ENCODE assay signal across 16 mouse cellular contexts in genomic region chr8:125027211-125027610, GRCm38 (mm10). TPM values are rescaled to one million over a fixed set of nuclear protein-coding genes. Genes with fewer than 3 reads are reported as not detected.
A peak's percentile ranks its signal among the peaks of the same experiment; 100 is the strongest.
DNase-seq lines count a peak whose midpoint lies in the region; ATAC-seq and TF ChIP-seq lines count a peak whose summit lies in the region.
"Had no signal": no experiment of that assay in that cellular context is flagged by ENCODE, and none has a peak within 500 bp of the region (broad histone marks: within the 10 kb centered on the region; RNA-seq: fewer than 3 reads in every experiment).

No protein-coding gene starts in this region.

- intact Hi-C loops in left cerebral cortex, adult 2 months (cut with DNase I) = no loop called here

- peak overlapping the region; percentile 47; the same call in 1 of the 2 replicates for H3K27ac ChIP-seq in left cerebral cortex, adult 2 months
- H3K27ac ChIP-seq: forebrain, embryonic 10.5 days; heart, embryonic 13.5 days; liver, embryonic 13.5 days had no signal

- H3K4me3 ChIP-seq in left cerebral cortex, adult 2 months = no peak overlapping the region
- H3K4me3 ChIP-seq: forebrain, embryonic 10.5 days; heart, embryonic 13.5 days; liver, embryonic 13.5 days had no signal

- ATAC-seq in frontal cortex, adult (ENCODE audit: low TSS enrichment) = peak; percentile 59; the same call in 1 of the 2 replicates

- no peak for TF ChIP-seq CTCF in left cerebral cortex, adult 2 months (IDR thresholded peaks at IDR 0.05)

- DNase-seq in frontal cortex, postnatal 25 days (ENCODE audit: low spot score in 2 of 2) = no peak
- no peak for DNase-seq in left cerebral cortex, adult 2 months (ENCODE audit: extremely low spot score in 1 of 2, low spot score in 2 of 2)
- DNase-seq in left cerebral cortex, adult 8-10 months (ENCODE audit: low spot score in 2 of 2) = no peak
- DNase-seq in Muller cell, postnatal 12 days (ENCODE audit: inconsistent ontology term) = peak; percentile 67
- peak; percentile 55 for DNase-seq in fat pad, adult 2 months (ENCODE audit: extremely low read depth, low read depth, low spot score)
- no peak for DNase-seq in cerebellum, postnatal 36 days
- DNase-seq in embryo, embryonic 11 days = no peak
- DNase-seq: adrenal gland, postnatal 25 days; cerebellum, adult 18-20 months; kidney, postnatal 10 days; layer of hippocampus, adult 9-11 months; liver, embryonic 13.5 days; lung, postnatal 14 days had no signal

RNA-seq across cellular contexts. Expression of gene Tsnax, which starts 14.4 kb away (rescaled TPM):
- 100 to 1,000 TPM; 187 to 200 TPM for total RNA-seq in left cerebral cortex, adult 2 months (2021)
- total RNA-seq in left cerebral cortex, adult 8-10 months (2022) = 100 to 1,000 TPM; 160 to 172 (median 167) TPM

RNA-seq across cellular contexts. Expression of gene Disc1, which starts 26.8 kb away (rescaled TPM):
- total RNA-seq in left cerebral cortex, adult 2 months (2021) = 1 to 10 TPM; 2.5 to 2.7 TPM
- total RNA-seq in left cerebral cortex, adult 8-10 months (2022) = 1 to 10 TPM; 1.1 to 2.5 (median 1.9) TPM

Comparison
In these comparisons a context has a peak if more than half of its experiments do, and no peak if none do; other contexts are left out.
1. DNase-seq: peak in Muller cell, postnatal 12 days (single experiment) and fat pad, adult 2 months (single experiment); none in frontal cortex, postnatal 25 days (0 of 2), left cerebral cortex, adult 2 months (0 of 2), left cerebral cortex, adult 8-10 months (0 of 2), cerebellum, postnatal 36 days (0 of 2) and embryo, embryonic 11 days (single experiment).